ENCODE assay signal across 17 mouse cellular contexts in the genomic region with DNA sequence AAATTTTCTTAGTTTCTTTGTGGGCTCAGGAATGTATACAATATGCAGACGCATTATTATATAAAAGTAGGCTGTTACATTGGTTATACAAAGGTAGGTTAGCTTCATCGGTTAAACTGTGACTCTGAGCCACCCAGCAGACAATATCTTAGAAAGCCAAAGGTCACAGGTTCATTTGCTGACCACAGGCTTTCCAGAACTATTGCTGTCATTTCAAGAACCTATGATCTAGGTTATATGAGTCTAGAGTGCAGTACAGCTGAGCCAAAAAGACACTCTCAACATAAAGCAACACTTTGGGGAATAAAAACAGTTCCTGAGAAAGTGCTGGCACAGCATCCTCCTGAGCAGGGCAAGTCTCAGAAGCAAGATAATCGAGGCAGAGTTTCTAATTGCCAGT.
"Had no signal": no experiment of that assay in that cellular context is flagged by ENCODE, and none has a peak within 500 bp of the region (broad histone marks: within the 10 kb centered on the region; RNA-seq: fewer than 3 reads in every experiment).

No protein-coding gene starts in this region.

- H3K9ac ChIP-seq: hindbrain, embryonic 14.5 days; limb, embryonic 12.5 days; liver, embryonic 15.5 days; midbrain, embryonic 12.5 days; neural tube, embryonic 13.5 days; stomach, embryonic 15.5 days had no signal

- H3K9me3 ChIP-seq: limb, embryonic 12.5 days; liver, embryonic 15.5 days; midbrain, embryonic 12.5 days; neural tube, embryonic 13.5 days; stomach, embryonic 15.5 days had no signal

- H3K4me2 ChIP-seq: hindbrain, embryonic 14.5 days; limb, embryonic 12.5 days; liver, embryonic 15.5 days; midbrain, embryonic 12.5 days; neural tube, embryonic 13.5 days; stomach, embryonic 15.5 days had no signal

- H3K27me3 ChIP-seq: limb, embryonic 12.5 days; liver, embryonic 15.5 days; midbrain, embryonic 12.5 days; neural tube, embryonic 13.5 days; stomach, embryonic 15.5 days had no signal

- H3K27ac ChIP-seq: hindbrain, embryonic 14.5 days; limb, embryonic 12.5 days; liver, embryonic 15.5 days; midbrain, embryonic 12.5 days; neural tube, embryonic 13.5 days; stomach, embryonic 15.5 days had no signal

- DNase-seq: layer of hippocampus, adult 9-11 months; layer of hippocampus, postnatal 36 days; liver; lung, adult 2 months; lung, postnatal 36 days; retina, postnatal 1 day; right cerebral cortex, postnatal 4 days; thymus, adult 2 months; thymus, postnatal 25 days had no signal

- ATAC-seq: lung, postnatal 0 days; midbrain, embryonic 16.5 days had no signal

- H3K4me3 ChIP-seq: limb, embryonic 12.5 days; liver, embryonic 15.5 days; midbrain, embryonic 12.5 days; neural tube, embryonic 13.5 days; stomach, embryonic 15.5 days had no signal
